Mouse (Mus musculus): ENCODE data around the gene Fmo3.
A peak's percentile ranks its signal among the peaks of the same experiment; 100 is the strongest.

Fmo3 gene

DNA sequence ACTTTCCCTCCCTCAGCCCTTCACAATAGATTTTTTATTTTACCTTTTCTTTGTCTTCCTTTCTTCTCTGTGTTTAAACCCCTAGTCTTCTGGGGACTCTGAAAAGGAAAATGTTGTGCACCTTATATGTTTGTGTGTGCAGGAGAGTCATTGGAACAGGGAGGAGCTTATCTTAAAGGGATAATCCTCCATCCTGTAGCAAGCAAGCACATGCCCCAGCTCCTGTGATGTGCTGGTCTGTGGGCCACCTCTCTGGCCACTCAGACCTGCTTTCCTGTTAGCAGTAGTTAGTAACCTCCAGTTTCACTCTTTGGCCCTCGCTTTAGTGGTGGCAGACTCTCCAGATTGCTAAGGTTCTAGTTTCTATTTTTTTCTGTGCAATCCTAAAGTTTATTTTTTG, at the start of gene Fmo3:
Fmo3 (minus strand) TSS at position 101 of the 400 bp plus-strand sequence.
- DNase-seq (ENCODE audit: low spot score) = no peak

DNA sequence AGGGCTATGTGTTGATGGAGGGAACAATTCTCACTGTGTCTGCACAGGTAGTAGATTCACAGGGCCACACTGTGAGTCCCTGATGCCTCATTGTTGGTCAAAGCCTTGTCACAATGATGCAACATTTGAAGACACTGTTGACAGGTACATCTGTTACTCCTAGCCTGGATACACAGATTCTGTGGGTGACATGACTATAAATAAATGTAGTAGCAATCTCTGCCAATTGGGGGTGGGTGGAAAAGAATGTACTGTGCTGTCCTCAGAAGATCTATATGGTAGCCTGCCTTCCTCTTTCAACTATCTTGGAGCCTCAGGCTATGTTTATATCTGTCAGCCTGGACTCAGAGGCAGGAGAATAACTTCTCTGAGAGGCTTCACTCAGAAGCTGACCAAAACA, 38.7 kb upstream of the Fmo3 start:
- DNase-seq (ENCODE audit: low spot score) = no peak

DNA sequence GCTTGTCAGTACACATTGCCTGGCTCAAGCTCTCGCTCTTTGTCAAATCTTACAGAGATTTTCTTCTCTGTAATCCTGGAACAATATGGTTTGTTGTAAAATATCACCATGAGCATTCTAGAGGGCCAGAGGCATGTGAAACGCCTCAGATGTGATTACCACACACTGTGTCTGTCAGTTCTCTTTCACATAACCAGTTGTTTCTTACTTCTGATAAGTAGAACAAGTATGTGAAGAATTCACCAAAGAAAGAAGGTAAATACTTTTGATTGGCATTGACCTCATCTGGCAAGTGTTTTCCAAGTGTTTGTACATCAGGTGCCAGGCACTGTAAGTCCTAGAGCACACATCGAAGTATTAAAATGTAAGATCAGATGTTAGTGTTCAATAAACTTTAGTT, 24.9 kb upstream of the Fmo3 start:
- DNase-seq (ENCODE audit: low spot score) = no peak

DNA sequence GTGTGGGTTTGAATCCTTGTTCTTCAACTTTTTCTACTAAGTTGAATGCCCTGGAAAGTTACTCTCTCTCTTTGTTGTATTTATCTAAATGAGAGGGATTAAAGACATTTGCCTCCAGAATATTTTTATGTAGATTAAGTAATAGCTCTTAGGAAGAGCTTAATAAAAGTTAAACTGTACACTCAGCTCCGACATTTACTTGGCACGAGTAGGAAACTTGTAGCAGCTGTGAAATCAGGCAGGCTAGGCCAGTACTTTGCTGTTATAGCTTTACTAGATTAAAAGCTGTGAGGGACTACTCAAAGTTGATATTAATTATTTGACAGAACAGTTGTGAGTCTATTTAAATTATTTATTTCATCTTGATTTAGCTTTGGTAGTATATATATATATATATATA, 19.2 kb upstream of the Fmo3 start:
- DNase-seq (ENCODE audit: low spot score) = peak; percentile 28

DNA sequence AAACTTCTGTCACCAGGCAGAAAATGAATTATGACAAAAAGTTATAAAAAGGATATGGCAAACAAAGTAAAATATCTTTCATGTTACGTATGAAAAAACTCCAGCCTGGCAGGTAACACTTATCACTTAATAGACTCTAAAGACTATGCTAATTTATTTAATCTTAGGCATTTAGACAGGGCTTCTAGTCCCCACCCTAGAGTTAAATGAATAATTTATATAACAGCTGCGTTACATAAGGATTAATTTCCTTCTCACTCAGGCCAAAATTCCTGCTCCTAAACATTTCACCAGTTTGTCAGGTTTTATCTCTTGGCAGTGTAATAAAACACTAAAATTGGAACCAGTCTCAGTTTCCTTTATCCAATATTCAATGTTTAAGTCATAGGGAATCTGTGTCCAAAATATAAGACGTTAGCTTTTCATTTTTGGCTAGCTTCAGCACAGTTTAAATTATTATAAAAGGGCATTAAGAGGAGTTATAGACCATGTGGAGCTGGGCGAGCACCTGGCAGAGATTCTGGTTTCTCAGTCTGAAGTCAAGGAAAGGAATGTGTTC, 17.0 kb upstream of the Fmo3 start:
- peak; percentile 30 for DNase-seq (ENCODE audit: low spot score)

DNA sequence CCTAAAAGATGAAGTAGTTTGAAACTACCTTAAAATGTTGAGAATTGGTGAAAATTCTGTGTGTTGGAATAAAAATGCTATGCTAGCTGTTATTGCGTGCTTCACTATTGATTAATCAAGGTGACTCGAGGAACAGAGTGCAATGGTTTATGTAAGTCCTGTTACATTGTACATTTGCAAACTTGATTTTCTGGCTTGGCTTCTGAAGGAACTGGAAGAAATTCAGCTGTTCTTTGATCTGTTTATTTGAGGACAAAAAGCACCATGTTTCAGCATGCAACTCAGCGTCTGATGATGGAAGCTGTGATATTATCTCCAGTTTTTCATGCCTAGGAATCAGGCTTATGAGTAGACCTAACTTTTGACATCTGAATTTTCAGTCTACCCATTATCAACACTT, 3.2 kb upstream of the Fmo3 start:
- no peak for DNase-seq (ENCODE audit: low spot score)

DNA sequence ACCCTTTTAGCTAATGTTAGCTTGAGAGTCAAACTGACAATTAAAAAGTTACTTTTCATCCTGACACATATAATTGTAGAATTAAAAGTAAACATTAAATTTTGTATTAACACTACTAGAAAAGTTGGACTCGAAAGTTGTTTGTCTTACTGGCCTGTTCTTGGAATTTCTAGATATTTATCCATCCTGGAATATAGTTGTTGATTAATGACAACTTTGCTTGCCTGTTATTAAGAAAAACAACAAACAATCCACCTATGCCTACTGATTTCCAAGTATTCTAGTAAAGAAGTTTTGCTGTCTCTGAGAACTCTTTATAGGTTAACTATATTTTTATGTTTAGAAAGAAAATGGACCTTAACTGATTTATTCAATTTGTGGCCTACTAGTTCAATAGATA, 2.4 kb upstream of the Fmo3 start:
- no peak for DNase-seq (ENCODE audit: low spot score)

DNA sequence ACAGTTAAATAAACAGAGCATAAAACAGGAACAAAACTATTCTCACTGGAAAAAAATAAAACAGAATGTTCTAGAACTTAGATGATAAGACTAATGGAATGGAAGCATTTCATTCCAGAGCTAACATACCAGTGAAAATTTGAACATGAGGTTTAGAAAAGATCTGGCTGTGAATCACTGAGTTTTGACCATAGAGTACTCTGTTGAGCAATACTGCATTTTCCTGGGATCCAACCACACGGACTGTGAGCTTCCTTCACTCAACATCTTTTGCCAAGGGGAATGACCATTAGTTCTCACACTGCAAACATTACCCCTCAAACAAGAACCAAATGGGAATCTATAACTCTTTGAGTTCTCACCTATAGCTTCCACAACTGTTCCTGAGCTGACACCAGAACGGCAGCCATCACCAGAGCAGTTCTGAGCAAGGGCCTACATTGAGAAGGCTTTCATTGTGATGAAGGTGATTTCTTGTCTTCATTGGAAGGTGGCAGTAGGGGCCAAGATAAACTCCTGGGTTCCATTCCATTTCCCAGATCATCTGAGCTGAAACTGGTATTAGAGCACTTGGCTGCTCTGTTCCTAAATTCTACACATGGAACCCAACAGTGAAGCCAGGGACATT, 1.9 kb upstream of the Fmo3 start:
- no peak for DNase-seq (ENCODE audit: low spot score)

DNA sequence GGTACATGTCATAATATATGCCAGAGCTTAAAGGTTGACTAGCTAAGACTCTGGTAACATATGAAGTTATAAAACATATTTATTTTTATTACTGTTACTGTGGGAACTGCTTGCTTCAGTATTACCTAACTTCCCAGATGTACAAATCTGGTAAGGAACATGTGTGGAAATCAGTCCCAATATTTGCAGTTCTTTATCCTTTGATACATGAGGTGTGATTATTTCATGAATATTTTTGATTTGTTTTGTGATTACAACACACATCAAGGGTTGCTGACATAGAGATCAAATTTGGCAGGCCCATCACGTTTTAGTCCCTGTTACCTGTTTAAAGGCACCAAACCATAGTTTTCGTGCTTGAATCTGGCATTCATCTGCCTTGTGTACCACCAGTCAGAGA, 20.8 kb downstream of the Fmo3 start:
- no peak for DNase-seq (ENCODE audit: low spot score)

DNA sequence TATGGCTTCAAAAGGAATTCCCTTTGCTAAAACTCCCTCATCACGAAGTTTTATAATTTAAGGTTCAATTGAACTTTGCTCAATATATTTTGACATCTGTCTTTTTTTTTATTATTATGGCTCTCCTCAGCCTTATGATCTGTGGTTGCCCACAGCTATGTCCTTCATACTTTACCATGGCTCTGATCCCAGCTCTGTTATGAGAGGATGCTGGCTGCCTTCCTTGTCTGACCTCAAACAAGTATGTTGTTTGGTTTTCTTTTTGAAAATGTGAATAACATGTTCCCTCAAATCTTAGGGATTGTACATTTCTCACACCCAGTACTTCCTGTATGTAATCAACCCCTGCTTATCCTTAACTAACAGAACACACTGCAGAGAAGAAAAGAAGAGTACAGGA, 26.9 kb downstream of the Fmo3 start:
- no peak for DNase-seq (ENCODE audit: low spot score)

DNA sequence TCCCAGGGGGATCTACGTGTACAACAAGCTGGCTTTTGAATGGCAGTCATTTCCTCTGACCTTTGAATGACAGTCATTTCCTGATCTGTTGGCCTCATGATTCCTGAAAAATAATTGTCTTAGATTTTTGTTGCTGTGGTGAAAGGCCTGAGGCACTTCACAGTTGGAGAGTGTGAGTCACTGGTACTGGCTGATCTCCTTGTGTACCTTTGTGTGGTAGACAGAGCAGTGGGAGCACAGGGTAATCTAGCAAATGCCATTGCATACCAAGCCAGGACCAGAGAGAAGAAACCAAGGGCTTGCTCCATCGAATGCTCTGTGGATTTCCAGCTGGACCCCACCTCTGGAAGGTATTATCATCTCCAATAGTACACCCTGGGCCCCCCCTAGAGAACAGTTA, 31.2 kb downstream of the Fmo3 start:
- DNase-seq (ENCODE audit: low spot score) = peak; percentile 18

DNA sequence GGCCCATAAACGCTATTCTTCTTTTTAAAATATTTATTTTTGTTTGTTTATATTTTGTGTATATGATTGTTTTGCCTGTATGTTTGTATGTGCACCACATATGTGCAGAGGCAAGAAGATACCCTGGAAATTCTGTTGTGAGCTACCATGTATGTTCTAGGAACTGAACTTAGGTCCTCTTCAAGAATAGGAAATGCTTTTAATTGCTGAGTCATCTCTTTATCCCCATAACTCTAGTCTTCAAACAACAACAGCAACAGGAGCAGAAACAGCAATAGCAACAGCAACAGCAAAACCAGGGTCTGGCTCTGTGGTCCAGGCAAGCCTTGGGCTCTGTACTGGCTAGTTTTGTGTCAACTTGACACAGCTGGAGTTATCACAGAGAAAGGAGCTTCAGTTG, 34.6 kb downstream of the Fmo3 start:
- DNase-seq (ENCODE audit: low spot score) = no peak

DNA sequence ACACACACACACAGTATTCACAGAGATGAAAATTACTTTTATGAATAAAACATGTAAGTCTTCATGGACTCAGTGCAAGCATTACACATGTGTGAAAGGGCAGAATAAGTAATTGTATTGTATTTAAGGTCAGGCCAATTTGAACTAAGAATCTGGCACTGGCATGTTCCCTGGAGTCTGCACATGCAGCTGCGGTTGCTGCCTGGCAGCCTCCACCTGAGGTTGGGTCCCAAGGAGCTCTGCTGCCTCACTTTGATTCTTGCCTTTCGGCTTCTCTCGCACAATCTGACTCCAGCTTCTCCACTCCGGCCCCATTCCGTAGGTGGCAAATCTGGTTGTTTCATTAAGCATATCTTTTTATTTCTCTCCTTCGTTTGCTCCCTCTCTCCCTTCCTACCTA, 36.4 kb downstream of the Fmo3 start:
- DNase-seq (ENCODE audit: low spot score) = no peak

DNA sequence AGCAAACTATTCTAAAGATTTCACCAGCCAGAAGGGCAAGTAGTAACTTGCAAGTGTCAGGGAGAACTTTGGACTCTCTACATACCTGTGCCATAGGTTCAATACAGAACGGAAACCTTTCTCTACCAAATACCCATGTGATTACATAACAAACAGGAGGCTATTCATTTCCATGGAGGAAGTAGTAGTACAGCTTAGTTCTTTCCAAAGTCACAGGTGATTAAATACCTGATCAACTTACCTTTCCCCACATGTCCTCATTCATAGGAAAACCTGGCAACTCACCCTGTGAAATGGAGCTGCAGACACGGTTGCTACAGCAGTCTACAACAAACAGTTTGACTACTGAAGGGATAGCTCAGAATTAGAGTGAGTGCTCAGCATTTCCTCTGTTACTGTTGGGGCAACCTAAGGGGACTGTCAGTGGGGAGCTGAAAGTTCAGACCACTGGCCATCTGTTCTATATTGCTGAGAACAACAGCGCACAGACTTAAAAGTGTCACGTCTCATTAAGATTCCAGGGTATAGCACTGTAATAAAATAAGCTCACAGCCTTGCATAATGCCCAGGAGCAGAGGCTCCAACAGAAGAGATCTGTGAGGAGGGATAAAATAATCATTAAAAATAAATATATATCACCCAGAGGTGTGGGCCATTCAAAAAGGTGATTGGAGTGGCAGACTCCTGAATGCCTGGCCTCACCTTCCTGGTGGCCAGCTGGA, 37.3 kb downstream of the Fmo3 start:
- DNase-seq (ENCODE audit: low spot score) = no peak

DNA sequence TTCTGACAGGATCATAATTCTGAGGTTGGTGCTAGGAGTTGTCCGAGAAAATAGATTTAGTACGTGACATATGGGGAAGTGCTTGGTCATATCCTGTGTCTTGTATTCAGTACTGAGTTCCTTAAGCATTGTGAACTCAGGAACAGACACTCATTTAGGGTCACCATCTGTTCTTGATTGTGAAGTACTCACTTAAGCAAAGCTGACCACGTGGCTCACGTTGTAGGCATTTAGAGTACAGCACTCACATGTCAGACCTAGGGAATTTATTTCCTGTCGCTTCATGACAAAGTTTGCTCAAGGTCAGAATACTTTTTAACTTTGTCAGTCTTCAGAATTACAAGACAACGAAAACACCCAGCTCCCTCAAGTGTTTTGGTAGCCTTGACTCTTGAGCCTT, 40.6 kb downstream of the Fmo3 start:
- DNase-seq (ENCODE audit: low spot score) = no peak

DNA sequence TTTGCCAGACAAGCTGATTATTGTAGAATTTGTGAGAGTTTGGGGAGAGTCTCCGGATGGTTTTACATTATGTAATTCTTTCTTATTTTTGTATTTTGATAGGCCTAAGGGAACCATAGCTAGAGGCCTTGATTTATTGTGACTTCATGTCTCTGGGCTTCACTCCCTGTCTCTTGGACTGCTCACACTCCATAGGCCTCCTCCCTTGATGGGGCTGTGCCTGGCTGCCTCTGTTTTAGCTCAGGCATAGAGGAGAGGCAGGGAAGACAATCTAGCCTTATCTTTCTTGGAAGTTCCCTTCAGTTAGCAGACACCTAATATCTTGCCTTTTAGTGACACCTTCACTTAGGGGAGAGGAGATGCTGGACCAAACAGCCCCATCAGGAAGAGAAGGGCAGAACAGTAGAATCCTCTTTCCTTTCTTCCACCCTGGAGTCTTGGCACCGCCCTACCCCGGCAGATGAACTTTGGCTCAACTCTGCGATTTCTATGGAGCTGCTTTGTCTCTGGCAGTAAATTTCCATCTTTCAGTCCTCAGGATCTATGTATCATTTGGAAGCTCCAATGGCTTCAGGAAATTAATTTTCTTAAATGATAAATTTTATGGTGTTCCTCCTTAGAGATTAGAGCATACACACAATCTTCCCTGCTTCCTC, 45.5 kb downstream of the Fmo3 start:
- peak; percentile 57 for DNase-seq (ENCODE audit: low spot score)

DNA sequence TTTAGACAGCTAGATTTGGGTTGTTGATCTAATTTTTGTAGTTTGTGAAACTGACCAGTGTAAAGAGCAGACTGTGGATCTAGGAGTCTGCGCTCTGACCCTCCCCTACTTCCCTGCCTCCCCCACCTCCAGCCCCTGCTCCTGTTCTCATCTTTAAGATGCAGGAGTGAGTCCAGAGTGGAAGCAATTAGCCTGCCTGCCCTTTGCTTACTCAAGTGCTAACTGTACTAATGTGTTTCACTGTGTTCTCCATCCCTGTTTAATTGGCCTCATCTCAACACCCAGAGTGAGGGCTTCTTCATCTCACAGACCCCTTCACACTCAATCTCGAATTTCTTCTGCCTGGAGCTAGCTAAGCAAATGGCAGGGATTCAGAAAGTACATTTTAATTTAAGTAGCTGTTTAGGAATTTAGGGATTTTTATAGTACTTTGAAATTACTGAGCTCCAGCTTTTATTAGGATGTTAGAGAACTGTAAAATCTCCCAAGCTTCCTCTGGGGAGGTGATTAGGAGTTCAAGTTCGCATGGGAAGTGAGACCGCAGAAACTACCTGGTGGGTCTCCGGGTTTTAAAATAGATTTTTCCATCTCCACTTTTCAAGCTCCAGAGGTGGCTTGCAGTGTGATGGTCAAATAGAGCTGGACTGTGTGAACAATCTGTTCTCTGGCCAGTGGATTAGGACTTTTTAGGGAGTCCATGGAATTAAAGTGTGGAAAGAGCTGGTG, 46.2 kb downstream of the Fmo3 start:
- DNase-seq (ENCODE audit: low spot score) = no peak

DNA sequence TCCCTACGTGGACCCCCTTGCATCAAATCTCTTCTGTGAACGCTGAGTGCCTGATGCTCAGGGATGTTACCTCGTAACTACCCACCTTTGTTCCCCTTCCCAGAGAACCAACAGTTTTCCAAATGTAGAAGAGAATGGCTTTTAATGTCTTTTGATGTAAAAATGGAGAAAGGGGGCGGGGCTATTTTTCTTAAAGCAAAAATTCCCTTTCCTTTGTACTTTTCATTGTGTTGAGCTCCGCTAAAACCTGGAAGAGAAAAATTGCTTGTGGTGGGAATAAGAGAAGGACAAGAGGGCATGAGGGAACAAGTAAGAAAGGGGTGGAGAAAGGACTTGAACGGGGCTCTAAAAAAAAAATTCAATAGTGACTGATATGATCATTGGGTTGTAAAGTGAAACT, 46.9 kb downstream of the Fmo3 start, which contains the start of gene Fmo6:
Fmo6 (minus strand) TSS at position 101 of the 400 bp plus-strand sequence.
- DNase-seq (ENCODE audit: low spot score) = no peak

DNA sequence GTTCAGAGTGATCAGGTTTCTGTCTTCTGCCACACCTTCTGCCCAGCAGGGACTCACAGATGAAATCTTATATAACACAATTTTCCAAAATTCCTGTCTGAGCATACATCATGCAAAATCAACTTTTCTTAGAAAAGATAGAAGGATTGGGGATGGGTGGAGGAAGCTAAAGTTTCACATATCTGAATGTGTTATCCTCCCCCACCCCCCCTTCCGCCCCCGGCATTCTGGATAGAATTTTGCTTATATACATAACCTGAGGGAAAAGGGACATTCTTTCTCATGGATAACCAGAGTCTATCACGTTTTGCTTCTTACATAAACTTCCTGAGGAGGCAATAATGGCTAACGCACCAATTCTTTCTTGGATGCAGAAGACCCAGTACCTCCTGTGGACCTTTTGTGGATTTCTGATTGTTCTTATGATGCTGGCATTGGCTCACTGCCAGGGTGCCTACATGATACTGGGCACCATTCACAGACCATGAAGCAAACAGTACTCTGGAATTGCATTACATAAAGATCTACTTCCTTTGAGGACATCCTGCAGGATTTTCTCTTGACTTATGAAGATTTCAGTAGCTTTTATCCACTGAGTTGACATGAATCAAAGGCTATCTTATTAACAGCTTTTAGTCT, 49.8 kb downstream of the Fmo3 start:
- no peak for DNase-seq (ENCODE audit: low spot score)

DNA sequence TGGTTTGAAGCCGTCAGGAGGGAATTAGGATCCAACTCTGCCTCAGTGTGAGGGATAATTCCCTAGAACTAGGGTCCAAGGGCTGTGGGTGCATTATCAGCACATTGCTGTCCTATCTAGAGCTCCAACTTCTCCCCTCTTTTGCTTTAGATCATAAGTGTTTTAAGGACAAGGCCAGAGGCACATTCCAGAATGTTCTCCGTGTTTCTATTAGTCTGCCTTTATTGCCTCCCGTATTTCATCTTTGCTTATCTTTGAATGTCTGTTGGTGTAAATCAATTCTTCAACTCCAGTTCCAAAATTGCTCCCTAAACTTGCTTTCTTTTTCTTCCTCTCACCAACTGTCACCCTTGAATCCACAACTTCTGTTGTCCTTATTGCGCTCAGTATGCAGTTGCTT, 51.9 kb downstream of the Fmo3 start:
- DNase-seq (ENCODE audit: low spot score) = peak; percentile 26

DNA sequence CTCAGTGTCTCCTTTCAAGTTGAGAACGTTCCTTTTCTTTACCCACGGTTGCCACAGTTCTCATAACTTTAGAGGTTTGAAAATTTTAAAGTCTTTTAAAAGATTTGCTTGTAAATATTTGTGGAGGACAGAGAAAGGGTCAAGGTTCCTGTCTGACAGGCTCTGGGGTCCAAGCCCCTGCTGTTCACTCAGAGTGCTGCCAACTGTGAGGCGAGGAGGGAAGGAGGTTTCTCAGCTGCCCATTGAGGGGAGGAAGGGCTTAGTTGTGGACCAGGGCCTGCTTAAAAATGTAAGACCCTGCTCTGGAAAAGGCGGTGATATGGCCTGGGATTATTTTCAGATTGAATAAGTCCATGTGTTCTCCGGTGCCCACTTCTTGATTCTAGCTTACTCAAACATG, 52.4 kb downstream of the Fmo3 start:
- peak; percentile 19 for DNase-seq (ENCODE audit: low spot score)

DNA sequence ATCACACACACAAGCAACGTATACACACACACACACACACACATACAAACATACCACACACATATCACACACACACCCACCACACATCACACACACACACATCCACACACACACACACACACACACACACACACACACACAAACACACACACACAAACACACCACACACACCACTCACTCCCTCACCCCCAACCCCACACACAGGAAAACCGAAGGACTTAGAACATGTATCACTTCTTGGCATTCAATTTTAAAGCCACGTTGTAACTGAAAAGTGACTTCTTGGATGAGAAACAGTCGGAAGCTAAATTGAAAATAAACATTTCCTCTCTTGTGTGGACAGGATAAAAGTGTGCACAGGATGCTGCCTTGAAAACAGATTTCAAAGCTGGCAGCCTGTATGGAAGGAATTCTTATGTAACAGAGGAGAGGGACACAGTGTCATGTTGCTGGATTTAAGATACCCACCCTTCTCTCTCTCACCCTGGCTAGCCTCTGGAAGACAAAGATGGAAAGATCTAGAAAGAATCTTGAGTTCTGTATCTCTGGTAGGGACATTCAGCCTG, 52.9 kb downstream of the Fmo3 start:
- DNase-seq (ENCODE audit: low spot score) = no peak
